Mouse (Mus musculus) limb, embryonic 14.5 days (tissue): Measurements from ENCODE around the gene Lrrc75a. TPM values are rescaled to one million over a fixed set of nuclear protein-coding genes. Genes with fewer than 3 reads are reported as not detected.

Experiments
- ATAC-seq: fragments of 200-750 bp; cut with Nextera tagmentation; 2 replicates; pipeline ENCODE4 v1.8.0; 2017; ENCODE audit warnings: low read depth, moderate number of reproducible peaks, moderate TSS enrichment; ENCODE audit not compliant: low FRiP score
- DNase-seq: peaks from one replicate; pipeline ENCODE4 v3.0.0-alpha.2; 2015; ENCODE audit warnings: low spot score
- H3K27ac ChIP-seq: fragments of 300-500 bp; sonication (generic); replicated peaks from 2 replicates; pipeline ENCODE4 v1.5.1; 2014; ENCODE audit warnings: low read depth, mild to moderate bottlenecking, low read length, moderate library complexity, mixed read lengths
- H3K27me3 ChIP-seq: fragments of 300-500 bp; sonication (generic); 2 replicates; pipeline ENCODE4 v1.6.1; 2014; ENCODE audit warnings: low read length, mixed read lengths; ENCODE audit not compliant: control insufficient read depth, insufficient read depth
- H3K36me3 ChIP-seq: fragments of 300-500 bp; sonication (generic); 2 replicates; pipeline ENCODE4 v1.6.1; 2014; ENCODE audit warnings: mild to moderate bottlenecking, low read length, moderate library complexity, mixed read lengths; ENCODE audit not compliant: control insufficient read depth, insufficient read depth
- H3K4me1 ChIP-seq: fragments of 300-500 bp; sonication (generic); 2 replicates; pipeline ENCODE4 v1.6.1; 2014; ENCODE audit warnings: antibody characterized with exemption, low read length, mixed read lengths; ENCODE audit not compliant: control insufficient read depth, insufficient read depth
- H3K4me2 ChIP-seq: fragments of 300-500 bp; sonication (generic); replicated peaks from 2 replicates; pipeline ENCODE4 v1.6.1; 2014; ENCODE audit warnings: low read depth, mild to moderate bottlenecking, low read length, moderate library complexity; ENCODE audit not compliant: severe bottlenecking
- H3K4me3 ChIP-seq: fragments of 300-500 bp; sonication (generic); replicated peaks from 2 replicates; pipeline ENCODE4 v1.5.1; 2014; ENCODE audit warnings: low read length
- H3K9ac ChIP-seq: fragments of 300-500 bp; sonication (generic); 2 replicates; pipeline ENCODE4 v1.6.1; 2014; ENCODE audit warnings: mild to moderate bottlenecking, low read depth, low read length, moderate library complexity; ENCODE audit not compliant: severe bottlenecking
- H3K9me3 ChIP-seq: fragments of 300-500 bp; sonication (generic); 2 replicates; pipeline ENCODE4 v1.6.1; 2016; ENCODE audit warnings: low read length; ENCODE audit not compliant: control insufficient read depth
- POLR2A ChIP-seq: fragments of 200-500 bp; IDR thresholded peaks from 2 replicates; pipeline ENCODE4 v1.8.0; 2012; ENCODE audit warnings: inconsistent platforms, mild to moderate bottlenecking, moderate library complexity, borderline replicate concordance; ENCODE audit not compliant: insufficient read depth, insufficient read length; ENCODE audit errors: extremely low read depth
- WGBS: fragments of 180-500 bp; shearing (Covaris S2); extraction: QIAGEN DNeasy Blood & Tissue Kit; methylation state at CpG from one replicate; pipeline ENCODE4 v1.1.7; 2014; 5-methylcytosine and 5-hydroxymethylcytosine counted together
- polyA plus RNA-seq, 2 experiments: library from polyadenylated mRNA; depleted of rRNA in 1 of 2; stranded (reverse) in 1 of 2; unstranded in 1 of 2; fragments of >200 nt; fragmentation: Nextera tagmentation in 1 of 2; extraction: Ambion mirVana in 1 of 2; gene quantifications; 2 replicates each; pipeline versions ENCODE4 v1.2.1 to v1.2.3; 2012 to 2014

Gene Lrrc75a
- polyA plus RNA-seq, 2 experiments: 13.7 to 19.2 TPM

DNA sequence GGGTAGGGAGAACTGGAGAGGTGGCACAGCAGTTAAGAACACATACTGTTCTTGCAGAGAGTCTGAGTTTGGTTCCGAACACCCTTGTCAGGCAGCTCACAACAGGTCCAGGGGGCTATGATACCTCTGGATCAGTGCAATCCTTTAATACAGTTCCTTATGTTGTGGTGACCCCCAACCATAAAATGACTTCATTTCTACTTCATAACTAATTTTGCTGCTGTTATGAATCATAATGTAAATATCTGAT, 40.4 kb downstream of the Lrrc75a start:
- TF ChIP-seq POLR2A: no peak
- ATAC-seq: no peak
- Histone ChIP-seq H3K4me3 (no peak overlapping the region), H3K27ac (no peak overlapping the region), H3K4me2 (no peak overlapping the region), H3K36me3 (peaks cover 76% of the 10 kb centered on the region), H3K9me3 (no peaks in the 10 kb centered on the region), H3K27me3 (no peaks in the 10 kb centered on the region), H3K9ac (no peak overlapping the region), H3K4me1 (peaks cover 17% of the 10 kb centered on the region)
- 88% methylated on average over 1 of the region's 1 CpGs for WGBS
- no peak for DNase-seq

DNA sequence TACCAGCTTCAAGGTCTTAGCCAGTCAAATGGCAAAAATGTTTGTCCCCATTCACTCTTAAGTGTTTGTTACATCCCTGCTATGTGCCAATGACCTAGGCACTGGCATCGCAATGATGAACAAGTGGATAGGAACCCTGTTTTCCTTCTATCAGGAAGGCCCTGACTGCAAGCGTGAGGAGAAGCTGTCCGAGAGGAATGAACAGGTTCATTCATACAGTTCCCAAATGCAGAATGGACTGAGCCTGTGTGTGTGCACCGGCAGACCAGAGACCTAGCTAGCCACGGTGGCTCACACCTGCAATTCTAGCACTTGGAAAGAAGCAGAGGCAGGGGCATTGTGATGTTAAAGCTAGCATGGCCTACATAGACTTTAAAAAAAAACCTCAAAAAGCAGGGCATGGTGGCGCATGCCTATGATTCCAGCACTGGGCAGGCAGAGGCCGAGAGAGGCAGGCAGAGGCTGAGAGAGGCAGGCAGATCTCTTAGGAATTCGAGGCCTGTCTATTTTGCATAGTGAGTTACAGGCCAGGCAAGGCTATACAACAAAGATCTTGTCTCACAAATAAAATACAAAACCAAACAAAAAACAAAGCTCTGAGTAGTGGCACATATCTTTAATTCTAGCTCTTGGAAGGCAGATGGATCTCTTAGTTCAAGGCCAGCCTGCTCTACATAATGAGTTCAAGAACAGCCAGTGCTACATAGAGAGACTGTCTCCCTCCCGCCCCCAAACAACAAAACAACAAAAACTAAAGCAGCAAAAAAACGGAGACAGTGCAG, 41.0 kb downstream of the Lrrc75a start:
- Histone ChIP-seq H3K4me2 (no peak overlapping the region), H3K36me3 (peaks cover 71% of the 10 kb centered on the region), H3K9ac (no peak overlapping the region), H3K27ac (no peak overlapping the region), H3K9me3 (no peaks in the 10 kb centered on the region), H3K27me3 (no peaks in the 10 kb centered on the region), H3K4me3 (no peak overlapping the region), H3K4me1 (peaks cover 17% of the 10 kb centered on the region)
- no peak for TF ChIP-seq POLR2A
- DNase-seq: no peak
- ATAC-seq: no peak
- 68% methylated on average over 10 of the region's 10 CpGs for WGBS

DNA sequence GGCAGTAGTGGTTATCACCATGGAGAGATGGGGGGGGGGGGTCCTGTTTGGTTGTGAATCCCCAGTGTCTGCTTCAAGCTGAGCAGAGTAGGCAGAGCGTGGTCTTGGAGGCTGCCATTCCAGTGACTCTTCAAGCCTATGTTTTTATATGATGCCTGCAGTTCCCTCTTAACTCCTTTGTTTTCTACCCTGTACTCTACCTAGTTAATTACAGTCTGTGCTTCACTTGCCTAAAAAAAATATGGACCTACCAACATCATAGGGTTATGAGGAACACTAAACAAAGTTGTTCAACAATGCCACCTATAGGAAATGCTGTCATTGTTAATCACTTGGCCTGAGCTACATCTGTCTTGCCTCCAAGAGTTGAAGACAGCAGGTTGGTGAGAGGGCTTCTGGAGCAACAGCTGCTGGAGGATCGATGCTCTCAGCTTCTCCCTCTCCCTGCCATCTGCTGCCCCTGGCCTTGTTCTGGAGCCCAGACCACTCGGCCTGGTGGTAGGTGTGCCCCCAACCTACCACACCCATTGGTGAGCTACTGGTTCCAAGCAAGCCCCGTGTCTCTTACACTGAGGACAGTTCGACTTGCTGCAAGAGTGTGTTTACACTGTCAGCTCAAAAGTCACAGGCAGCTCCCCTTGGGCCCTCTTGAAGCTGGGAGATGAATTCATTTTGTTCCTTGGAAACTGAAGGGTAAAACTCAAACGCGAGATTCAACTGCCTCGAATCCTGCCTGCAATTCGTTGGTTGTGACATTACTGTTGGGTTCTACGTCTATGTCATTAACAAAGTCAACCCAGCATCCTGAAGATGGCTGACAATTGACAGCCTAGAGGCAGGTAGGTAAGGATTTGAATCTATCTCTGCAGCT, 41.8 kb downstream of the Lrrc75a start:
- Histone ChIP-seq H3K9me3 (no peaks in the 10 kb centered on the region), H3K36me3 (peaks cover 64% of the 10 kb centered on the region), H3K4me2 (no peak overlapping the region), H3K9ac (no peak overlapping the region; the same call in 1 of the 2 replicates), H3K4me3 (no peak overlapping the region), H3K27me3 (no peaks in the 10 kb centered on the region), H3K27ac (0 out of 2 replicates have a peak overlapping the region, but pooled peaks have one; percentile 19), H3K4me1 (peaks cover 19% of the 10 kb centered on the region)
- DNase-seq: no peak
- no peak for ATAC-seq
- TF ChIP-seq POLR2A: no peak
- WGBS: 66% methylated on average over 10 of the region's 10 CpGs

DNA sequence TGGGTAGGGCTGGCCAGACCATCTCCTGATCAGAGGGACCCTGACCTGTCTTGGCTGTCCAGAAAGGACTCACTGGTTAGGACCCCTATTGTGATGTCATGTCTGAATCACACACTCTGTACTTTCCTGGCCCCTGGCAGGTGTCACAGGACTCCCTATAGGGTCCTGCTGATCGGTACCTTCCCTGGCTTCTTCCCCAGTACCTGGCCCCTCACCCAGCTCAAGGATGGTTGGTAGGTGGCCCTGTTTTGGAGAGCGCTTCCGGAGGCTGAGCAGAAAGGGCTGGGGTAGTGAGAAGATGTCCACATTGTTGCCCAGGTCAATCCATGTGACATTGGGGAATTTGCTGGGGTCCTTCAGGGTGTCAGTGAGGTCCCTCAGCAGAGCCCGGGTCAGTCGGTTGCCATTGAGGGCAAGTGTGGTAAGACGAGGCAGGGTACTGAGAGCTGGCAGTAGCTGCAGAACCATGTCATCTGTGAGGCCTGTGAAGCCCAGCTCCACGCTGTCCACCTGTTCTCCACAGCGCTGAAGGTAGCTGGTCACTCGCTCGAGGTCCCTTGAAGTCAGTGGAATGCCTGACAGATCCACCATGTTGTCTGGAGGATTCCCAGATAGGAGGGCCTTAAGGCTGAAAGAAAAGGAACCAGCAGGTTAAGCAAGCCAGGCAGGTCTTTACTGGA, 42.6 kb downstream of the Lrrc75a start:
- peaks cover 19% of the 10 kb centered on the region for H3K4me1 ChIP-seq
- peaks cover 64% of the 10 kb centered on the region for H3K36me3 ChIP-seq
- no peaks in the 10 kb centered on the region for H3K9me3 ChIP-seq
- no peak for DNase-seq
- 41% methylated on average over 10 of the region's 10 CpGs for WGBS
- H3K4me3 ChIP-seq: peak overlapping the region; percentile 10; the same call in 1 of the 2 replicates
- H3K4me2 ChIP-seq: peak overlapping the region; percentile 58; the same call in 1 of the 2 replicates
- peak overlapping the region; percentile 25; the same call in 1 of the 2 replicates for H3K9ac ChIP-seq
- TF ChIP-seq POLR2A: no peak
- no peak for ATAC-seq
- no peaks in the 10 kb centered on the region for H3K27me3 ChIP-seq
- 0 out of 2 replicates have a peak overlapping the region, but pooled peaks have one; percentile 19 for H3K27ac ChIP-seq
